8 mouse cellular contexts compared by ENCODE assay signal in genomic region chr10:28485574-28485973, GRCm38 (mm10).
DNase-seq lines count a peak whose midpoint lies in the region; ATAC-seq and TF ChIP-seq lines count a peak whose summit lies in the region.
"Had no signal": no experiment of that assay in that cellular context is flagged by ENCODE, and none has a peak within 500 bp of the region (broad histone marks: within the 10 kb centered on the region; RNA-seq: fewer than 3 reads in every experiment).

No protein-coding gene starts in this region.

- H3K9me3 ChIP-seq in ES-Bruce4 (replicated peaks; ENCODE audit: control insufficient read depth, insufficient read depth, low read length, poor library complexity, severe bottlenecking), result no peaks in the 10 kb centered on the region
- H3K9me3 ChIP-seq: hindbrain, embryonic 15.5 days had no signal

- H3K27ac ChIP-seq in ES-Bruce4 (ENCODE audit: insufficient read depth, low read length), result no peak overlapping the region
- no peak overlapping the region for H3K27ac ChIP-seq in cerebellum, adult 2 months (ENCODE audit: insufficient read depth, low read length)
- no peak overlapping the region for H3K27ac ChIP-seq in layer of hippocampus, adult 2 months
- H3K27ac ChIP-seq: hindbrain, embryonic 15.5 days had no signal

- no peaks in the 10 kb centered on the region for H3K4me1 ChIP-seq in ES-Bruce4 (ENCODE audit: control insufficient read depth, insufficient read depth, low read length)
- no peaks in the 10 kb centered on the region for H3K4me1 ChIP-seq in cerebellum, adult 2 months (ENCODE audit: control insufficient read depth, insufficient read depth, low read length)
- H3K4me1 ChIP-seq: hindbrain, embryonic 15.5 days had no signal

- peak; percentile 82 for TF ChIP-seq CTCF in ES-Bruce4 (IDR thresholded peaks at IDR 0.05; ENCODE audit: low read depth, low read length)
- peak; percentile 84 for TF ChIP-seq CTCF in cerebellum, adult 2 months (IDR thresholded peaks at IDR 0.05; ENCODE audit: borderline replicate concordance, insufficient read depth, low read depth, low read length)
- TF ChIP-seq CTCF in layer of hippocampus, adult 2 months (conservative IDR thresholded peaks at IDR 0.05), result peak; percentile 90

- no peak overlapping the region for H3K9ac ChIP-seq in ES-Bruce4 (ENCODE audit: low read depth, poor library complexity, severe bottlenecking)
- H3K9ac ChIP-seq: hindbrain, embryonic 15.5 days had no signal

- no peak for TF ChIP-seq POLR2A in ES-Bruce4 (IDR thresholded peaks at IDR 0.05; ENCODE audit: insufficient read depth, low read length)
- TF ChIP-seq POLR2A in cerebellum, adult 2 months (IDR thresholded peaks at IDR 0.05; ENCODE audit: borderline replicate concordance, insufficient read depth, low read length), result no peak

- H3K27me3 ChIP-seq in ES-Bruce4 (ENCODE audit: control insufficient read depth, insufficient read depth, low read length, poor library complexity, severe bottlenecking), result no peaks in the 10 kb centered on the region
- H3K27me3 ChIP-seq in cerebellum, adult 2 months (ENCODE audit: control insufficient read depth, insufficient read depth, low read length), result no peaks in the 10 kb centered on the region
- H3K27me3 ChIP-seq: hindbrain, embryonic 15.5 days had no signal

- no peaks in the 10 kb centered on the region for H3K36me3 ChIP-seq in ES-Bruce4 (ENCODE audit: control insufficient read depth, insufficient read depth, low read length, poor library complexity, severe bottlenecking)
- H3K36me3 ChIP-seq: hindbrain, embryonic 15.5 days had no signal

- TF ChIP-seq EP300 in ES-Bruce4 (IDR thresholded peaks at IDR 0.05; ENCODE audit: insufficient read depth, low read depth, low read length), result no peak

- DNase-seq in CD4-positive helper T cell, adult 2 months (ENCODE audit: low read depth, low spot score), result peak; percentile 80
- DNase-seq in cerebellum, adult 2 months, result peak; percentile 53 to 58
- peak; percentile 38 to 47 for DNase-seq in layer of hippocampus, adult 2 months (ENCODE audit: low spot score in 2 of 2)
- peak; percentile 62 for DNase-seq in lung, postnatal 36 days
- DNase-seq in skeletal muscle tissue, adult 2 months (ENCODE audit: low read depth, low spot score), result peak; percentile 19

- ATAC-seq in frontal cortex, adult (ENCODE audit: low TSS enrichment), result peak; percentile 97

- no peak overlapping the region for H3K4me3 ChIP-seq in ES-Bruce4 (ENCODE audit: low read depth, low read length)
- no peak overlapping the region for H3K4me3 ChIP-seq in cerebellum, adult 2 months (replicated peaks; ENCODE audit: insufficient read depth, low read depth, low read length)
- H3K4me3 ChIP-seq in layer of hippocampus, adult 2 months, result no peak overlapping the region
- H3K4me3 ChIP-seq: hindbrain, embryonic 15.5 days had no signal

- WGBS in cerebellum, adult 2 months, result 21% methylated on average over 3 of the region's 3 CpGs

Comparison
In these comparisons a context has a peak if more than half of its experiments do, and no peak if none do; other contexts are left out.
1. DNase-seq: peak in every context shown above with its lines; median percentile 80 in CD4-positive helper T cell, adult 2 months; 62 in lung, postnatal 36 days; 56 in cerebellum, adult 2 months; 42 in layer of hippocampus, adult 2 months; 19 in skeletal muscle tissue, adult 2 months.